Mouse (Mus musculus) MEL (cell line): ENCODE results near the gene Lypd6b. TPM values are rescaled to one million over a fixed set of nuclear protein-coding genes. Genes with fewer than 3 reads are reported as not detected.

ENCODE experiments used
- DNase-seq: peaks from one replicate; pipeline ENCODE4 v3.0.0; 2011; ENCODE audit warnings: low read depth, low spot score
- H3K27ac ChIP-seq: 2 replicates; pipeline ENCODE4 v1.5.1; 2012; ENCODE audit warnings: low read depth, mild to moderate bottlenecking, control low read depth, low read length, moderate library complexity; ENCODE audit not compliant: control insufficient read depth
- H3K27me3 ChIP-seq, 2 experiments: fragments of 150-350 bp in 1 of 2; sonication (generic) in 1 of 2; 2 replicates each; pipeline ENCODE4 v1.6.1; 2012; ENCODE audit warnings: low read length in 2 of 2, mild to moderate bottlenecking in 2 of 2, improper control_type of control experiment in 1 of 2, moderate library complexity in 1 of 2; ENCODE audit not compliant: insufficient read depth in 2 of 2, control insufficient read depth in 1 of 2
- H3K36me3 ChIP-seq, 2 experiments: 2 replicates each; pipeline ENCODE4 v1.6.1; 2012 to 2014; ENCODE audit warnings: low read length in 2 of 2, improper control_type of control experiment in 1 of 2, inconsistent platforms in 1 of 2, mild to moderate bottlenecking in 1 of 2; ENCODE audit not compliant: insufficient read depth in 2 of 2, control insufficient read depth in 1 of 2
- H3K4me1 ChIP-seq, 2 experiments: fragments of 150-350 bp in 1 of 2; sonication (generic) in 1 of 2; 2 replicates each; pipeline ENCODE4 v1.6.1; 2012; ENCODE audit warnings: low read length in 2 of 2, improper control_type of control experiment in 1 of 2, mild to moderate bottlenecking in 1 of 2; ENCODE audit not compliant: insufficient read depth in 2 of 2, control insufficient read depth in 1 of 2
- H3K4me3 ChIP-seq, 2 experiments: fragments of 150-350 bp in 1 of 2; sonication (generic) in 1 of 2; 2 replicates each; pipeline ENCODE4 v1.5.1; 2012; ENCODE audit warnings: low read depth in 2 of 2, low read length in 2 of 2, mild to moderate bottlenecking in 2 of 2, moderate library complexity in 2 of 2, control low read depth in 1 of 2, improper control_type of control experiment in 1 of 2; ENCODE audit not compliant: control insufficient read depth in 1 of 2, insufficient read depth in 1 of 2
- H3K79me2 ChIP-seq: 2 replicates; pipeline ENCODE4 v1.6.1; 2012; ENCODE audit warnings: mild to moderate bottlenecking, low read length, moderate library complexity; ENCODE audit not compliant: control insufficient read depth, poor library complexity, insufficient read depth
- H3K9ac ChIP-seq: 2 replicates; pipeline ENCODE4 v1.6.1; 2012; ENCODE audit warnings: low read depth, mild to moderate bottlenecking, control low read depth, low read length, moderate library complexity; ENCODE audit not compliant: control insufficient read depth, poor library complexity, severe bottlenecking
- H3K9me3 ChIP-seq: fragments of 150-350 bp; sonication (generic); replicated peaks from 2 replicates; pipeline ENCODE4 v1.6.1; 2012; ENCODE audit warnings: mild to moderate bottlenecking, low read length, improper control_type of control experiment, moderate library complexity; ENCODE audit not compliant: insufficient read depth
- BHLHE40 ChIP-seq: IDR thresholded peaks from 2 replicates; pipeline ENCODE4 v1.6.1; 2012; ENCODE audit warnings: low read depth, mild to moderate bottlenecking, inconsistent platforms, low read length, improper control_type of control experiment, borderline replicate concordance
- E2F4 ChIP-seq: IDR thresholded peaks from 2 replicates; pipeline ENCODE4 v1.6.1; 2011; ENCODE audit warnings: low read depth, low read length, improper control_type of control experiment, borderline replicate concordance
- ELF1 ChIP-seq: IDR thresholded peaks from 2 replicates; pipeline ENCODE4 v1.6.1; 2014; ENCODE audit warnings: low read depth, mild to moderate bottlenecking, inconsistent platforms, low read length, improper control_type of control experiment, moderate library complexity
- EP300 ChIP-seq, 2 experiments: IDR thresholded peaks; 2 replicates each; pipeline ENCODE4 v1.6.1; 2011; ENCODE audit warnings: improper control_type of control experiment in 2 of 2, low read length in 2 of 2, low read depth in 1 of 2, mild to moderate bottlenecking in 1 of 2
- ETS1 ChIP-seq: IDR thresholded peaks from 2 replicates; pipeline ENCODE4 v1.6.1; 2012; ENCODE audit warnings: low read depth, mild to moderate bottlenecking, inconsistent platforms, low read length, improper control_type of control experiment, moderate library complexity
- GATA1 ChIP-seq: IDR thresholded peaks from 2 replicates; pipeline ENCODE4 v1.6.1; 2011; ENCODE audit warnings: low read depth, low read length, improper control_type of control experiment
- HCFC1 ChIP-seq: IDR thresholded peaks from 2 replicates; pipeline ENCODE4 v1.6.1; 2012; ENCODE audit warnings: low read depth, mild to moderate bottlenecking, inconsistent platforms, low read length, improper control_type of control experiment, moderate library complexity
- JUND ChIP-seq: IDR thresholded peaks from 2 replicates; pipeline ENCODE4 v1.6.1; 2011; ENCODE audit warnings: low read depth, mild to moderate bottlenecking, improper control_type of control experiment, low read length
- MAX ChIP-seq: IDR thresholded peaks from 2 replicates; pipeline ENCODE4 v1.6.1; 2011; ENCODE audit warnings: low read length, improper control_type of control experiment
- MEF2A ChIP-seq: IDR thresholded peaks from 2 replicates; pipeline ENCODE4 v1.6.1; 2014; ENCODE audit warnings: low read depth, mild to moderate bottlenecking, inconsistent platforms, low read length, improper control_type of control experiment; ENCODE audit not compliant: poor library complexity, insufficient replicate concordance, severe bottlenecking; ENCODE audit errors: extremely low read depth
- MXI1 ChIP-seq: IDR thresholded peaks from 2 replicates; pipeline ENCODE4 v1.6.1; 2011; ENCODE audit warnings: mild to moderate bottlenecking, low read depth, low read length, improper control_type of control experiment
- MYB ChIP-seq: IDR thresholded peaks from 2 replicates; pipeline ENCODE4 v1.6.1; 2011; ENCODE audit warnings: mild to moderate bottlenecking, low read depth, low read length, improper control_type of control experiment
- MYC ChIP-seq: IDR thresholded peaks from 2 replicates; pipeline ENCODE4 v1.6.1; 2011; ENCODE audit warnings: low read depth, mild to moderate bottlenecking, low read length, improper control_type of control experiment, moderate library complexity
- POLR2A ChIP-seq, 2 experiments: IDR thresholded peaks; 2 replicates each; pipeline ENCODE4 v1.6.1; 2011 to 2012; ENCODE audit warnings: low read length in 2 of 2, mild to moderate bottlenecking in 2 of 2, control low read depth in 1 of 2, improper control_type of control experiment in 1 of 2, low read depth in 1 of 2, moderate library complexity in 1 of 2; ENCODE audit not compliant: control insufficient read depth in 1 of 2, insufficient read depth in 1 of 2, poor library complexity in 1 of 2
- POLR2AphosphoS2 ChIP-seq: IDR thresholded peaks from 2 replicates; pipeline ENCODE4 v1.6.1; 2011; ENCODE audit warnings: low read length, improper control_type of control experiment
- POLR2AphosphoS5 ChIP-seq: IDR thresholded peaks from 2 replicates; pipeline ENCODE4 v1.6.1; 2012; ENCODE audit warnings: low read depth, borderline replicate concordance, mild to moderate bottlenecking, inconsistent platforms, low read length, moderate library complexity, mixed read lengths
- RAD21 ChIP-seq: IDR thresholded peaks from 2 replicates; pipeline ENCODE4 v1.6.1; 2011; ENCODE audit warnings: mild to moderate bottlenecking, low read depth, low read length, improper control_type of control experiment
- RCOR1 ChIP-seq: IDR thresholded peaks from 2 replicates; pipeline ENCODE4 v1.6.1; 2012; ENCODE audit warnings: low read depth, mild to moderate bottlenecking, inconsistent platforms, low read length, improper control_type of control experiment
- SIN3A ChIP-seq: IDR thresholded peaks from 2 replicates; pipeline ENCODE4 v1.6.1; 2012; ENCODE audit warnings: low read length, improper control_type of control experiment, inconsistent platforms
- SMC3 ChIP-seq: IDR thresholded peaks from 2 replicates; pipeline ENCODE4 v1.6.1; 2011; ENCODE audit warnings: low read depth, low read length, improper control_type of control experiment
- UBTF ChIP-seq: IDR thresholded peaks from 2 replicates; pipeline ENCODE4 v1.6.1; 2012; ENCODE audit warnings: low read depth, mild to moderate bottlenecking, inconsistent platforms, low read length, improper control_type of control experiment, moderate library complexity, borderline replicate concordance; ENCODE audit not compliant: insufficient read depth
- USF1 ChIP-seq: IDR thresholded peaks from 2 replicates; pipeline ENCODE4 v1.6.1; 2014; ENCODE audit warnings: low read depth, mild to moderate bottlenecking, inconsistent platforms, low read length, improper control_type of control experiment, moderate library complexity
- USF2 ChIP-seq, 2 experiments: IDR thresholded peaks; 2 replicates each; pipeline ENCODE4 v1.6.1; 2011 to 2012; ENCODE audit warnings: improper control_type of control experiment in 2 of 2, low read length in 2 of 2, borderline replicate concordance in 1 of 2, inconsistent platforms in 1 of 2, low read depth in 1 of 2, mild to moderate bottlenecking in 1 of 2; ENCODE audit not compliant: insufficient read depth in 1 of 2
- ZC3H11A ChIP-seq: IDR thresholded peaks from 2 replicates; pipeline ENCODE4 v1.6.1; 2012; ENCODE audit warnings: low read depth, mild to moderate bottlenecking, inconsistent platforms, low read length, improper control_type of control experiment
- ZMIZ1 ChIP-seq: IDR thresholded peaks from 2 replicates; pipeline ENCODE4 v1.6.1; 2012; ENCODE audit warnings: low read depth, mild to moderate bottlenecking, inconsistent platforms, low read length, improper control_type of control experiment, moderate library complexity
- polyA plus RNA-seq, 2 experiments: library from polyadenylated mRNA; stranded (reverse) in 1 of 2; unstranded in 1 of 2; fragments of >175 nt in 1 of 2; fragments of >200 nt in 1 of 2; gene quantifications; 2 replicates each; pipeline versions ENCODE4 v1.2.1 to v1.2.4; 2012; ENCODE audit warnings: low replicate concordance in 2 of 2, low read depth in 1 of 2; ENCODE audit not compliant: insufficient read length in 2 of 2, insufficient read depth in 1 of 2, missing spikeins in 1 of 2
- total RNA-seq: library from RNA; depleted of rRNA; stranded (reverse); fragments of 300-350 nt; gene quantifications from 2 replicates; pipeline ENCODE4 v1.2.3, GENCODE M21; 2012

The Lypd6b gene
- total and polyA plus RNA-seq, 3 experiments = not detected

- Histone ChIP-seq H3K9me3 (no peaks in the 10 kb centered on the region), H3K9ac (no peak overlapping the region), H3K27me3 (no peaks in the 10 kb centered on the region), H3K27ac (no peak overlapping the region), H3K79me2 (no peaks in the 10 kb centered on the region), H3K36me3 (no peaks in the 10 kb centered on the region), H3K4me1 (no peaks in the 10 kb centered on the region), H3K4me3 (no peak overlapping the region)
- TF ChIP-seq POLR2AphosphoS5 (no peak), BHLHE40 (no peak), MEF2A (no peak), POLR2AphosphoS2 (no peak)
- DNase-seq = no peak
Observed at GRCm38 (mm10) chr2:49841089-49841488, 53.6 kb downstream of the Lypd6b start.

- no peak for DNase-seq
- H3K27ac ChIP-seq = no peak overlapping the region
- H3K9ac ChIP-seq = no peak overlapping the region
- no peaks in the 10 kb centered on the region for H3K9me3 ChIP-seq
- no peaks in the 10 kb centered on the region for H3K4me1 ChIP-seq
- no peaks in the 10 kb centered on the region for H3K27me3 ChIP-seq
- H3K36me3 ChIP-seq = no peaks in the 10 kb centered on the region
- H3K79me2 ChIP-seq = no peaks in the 10 kb centered on the region
- TF ChIP-seq SMC3 (no peak), GATA1 (no peak), MXI1 (no peak), JUND (no peak), ELF1 (no peak), HCFC1 (no peak), EP300 (IDR thresholded peaks at IDR 0.05; ENCODE audit: low read depth in 1 of 2, low read length in 2 of 2) (no peak), POLR2A (IDR thresholded peaks at IDR 0.05; ENCODE audit: control insufficient read depth in 1 of 2, insufficient read depth in 1 of 2, low read depth in 1 of 2, low read length in 2 of 2, poor library complexity in 1 of 2) (no peak), ETS1 (no peak), MAX (no peak), ZC3H11A (no peak)
- TF ChIP-seq, all 39 proteins: peak for 0
- no peak overlapping the region for H3K4me3 ChIP-seq
Observed at GRCm38 (mm10) chr2:49845104-49845503, 57.6 kb downstream of the Lypd6b start.

- H3K9me3 ChIP-seq = no peaks in the 10 kb centered on the region
- no peak overlapping the region for H3K4me3 ChIP-seq
- TF ChIP-seq ETS1 = no peak
- TF ChIP-seq MYC = no peak
- TF ChIP-seq ZMIZ1 = no peak
- TF ChIP-seq USF1 = no peak
- TF ChIP-seq USF2 (IDR thresholded peaks at IDR 0.05; ENCODE audit: borderline replicate concordance in 1 of 2, insufficient read depth in 1 of 2, low read depth in 1 of 2, low read length in 2 of 2) = no peak
- no peak for TF ChIP-seq E2F4
- no peak for TF ChIP-seq UBTF
- no peak for TF ChIP-seq ELF1
- no peak for TF ChIP-seq SIN3A
- no peak for TF ChIP-seq MYB
- no peak for TF ChIP-seq RCOR1
- no peak for TF ChIP-seq MEF2A
- no peak for TF ChIP-seq RAD21
- no peaks in the 10 kb centered on the region for H3K27me3 ChIP-seq
- no peaks in the 10 kb centered on the region for H3K36me3 ChIP-seq
- DNase-seq = no peak
- no peak overlapping the region for H3K27ac ChIP-seq
- no peak overlapping the region for H3K9ac ChIP-seq
- H3K79me2 ChIP-seq = no peaks in the 10 kb centered on the region
- H3K4me1 ChIP-seq = no peaks in the 10 kb centered on the region
Observed at GRCm38 (mm10) chr2:49846097-49846496, 58.6 kb downstream of the Lypd6b start.
